Mouse (Mus musculus) frontal cortex, postnatal 14 days (tissue): ENCODE data around the gene Gm10491.
"Not testable (repeated sequence)": the region's sequence is repeated elsewhere in the genome, so short reads cannot be mapped to it uniquely, and the experiment has no call there.

Experiments used
- DNase-seq, 2 experiments: peaks; one replicate each; pipeline ENCODE4 v3.0.0; 2022; ENCODE audit warnings: low spot score in 2 of 2

Gm10491 gene

GRCm38 (mm10) chrX:7907735-7908134 is at the start of gene Gm10491:
Gene Gm10491 (minus strand): TSS chrX:7907835.
- DNase-seq = no peak

GRCm38 (mm10) chrX:7950091-7950490 is 42.5 kb upstream of the Gm10491 start:
- no peak for DNase-seq

GRCm38 (mm10) chrX:7947900-7948492 is 40.4 kb upstream of the Gm10491 start:
- DNase-seq = peak; percentile 88 to 96

- no peak for DNase-seq
These were observed 39.7 kb upstream of the Gm10491 start, which contains the start of gene Hdac6 for GRCm38 (mm10) chrX:7947108-7947899. Gene Hdac6 (minus strand): TSS chrX:7947889.

- no peak for DNase-seq
These were observed 38.0 kb upstream of the Gm10491 start for GRCm38 (mm10) chrX:7945618-7946017.

- no peak for DNase-seq
These were observed 30.0 kb upstream of the Gm10491 start for GRCm38 (mm10) chrX:7937667-7938066.

GRCm38 (mm10) chrX:7936874-7937273 is 29.2 kb upstream of the Gm10491 start:
- DNase-seq = no peak

- no peak for DNase-seq
These were observed 20.7 kb upstream of the Gm10491 start, which contains the start of gene Eras for GRCm38 (mm10) chrX:7928270-7928790. Gene Eras (minus strand): TSS chrX:7928607.

- no peak for DNase-seq
These were observed 19.5 kb upstream of the Gm10491 start for GRCm38 (mm10) chrX:7927116-7927515.

- no peak for DNase-seq
These were observed 18.6 kb upstream of the Gm10491 start for GRCm38 (mm10) chrX:7926266-7926665.

- no peak for DNase-seq
These were observed 14.4 kb upstream of the Gm10491 start for GRCm38 (mm10) chrX:7922032-7922431.

GRCm38 (mm10) chrX:7919601-7920383 is 12.2 kb upstream of the Gm10491 start, which contains the start of gene Pcsk1n:
Gene Pcsk1n (plus strand): TSS chrX:7919822.
- DNase-seq = peak in 1 of 2 experiments; percentile 38

- DNase-seq = not testable (repeated sequence)
These were observed 10.3 kb upstream of the Gm10491 start for GRCm38 (mm10) chrX:7917960-7918359.

GRCm38 (mm10) chrX:7915669-7916068 is 8.0 kb upstream of the Gm10491 start:
- not testable (repeated sequence) for DNase-seq

- no peak for DNase-seq
These were observed 2.8 kb upstream of the Gm10491 start for GRCm38 (mm10) chrX:7910473-7910872.

GRCm38 (mm10) chrX:7909242-7909641 is 1.6 kb upstream of the Gm10491 start, which contains the start of gene Gm10490:
Gene Gm10490 (plus strand): TSS chrX:7909542.
- DNase-seq = not testable (repeated sequence)

- DNase-seq = no peak
These were observed 3.2 kb downstream of the Gm10491 start for GRCm38 (mm10) chrX:7904441-7904840.

GRCm38 (mm10) chrX:7898880-7899874 is 8.5 kb downstream of the Gm10491 start, which contains the start of the genes Pqbp1 and Timm17b:
Gene Pqbp1 (minus strand): TSS chrX:7899269.
Gene Timm17b (plus strand): TSS chrX:7899357.
- DNase-seq = peak; percentile 81 to 88

- DNase-seq = no peak
These were observed 9.4 kb downstream of the Gm10491 start for GRCm38 (mm10) chrX:7898211-7898610.

GRCm38 (mm10) chrX:7883841-7884567 is 23.6 kb downstream of the Gm10491 start, which contains the start of gene Slc35a2:
Gene Slc35a2 (plus strand): TSS chrX:7884028.
- DNase-seq = peak; percentile 70 to 80
